Mouse (Mus musculus): Measurements from ENCODE around the gene Usp39. TPM values are rescaled to one million over a fixed set of nuclear protein-coding genes. Genes with fewer than 3 reads are reported as not detected.
A peak's percentile ranks its signal among the peaks of the same experiment; 100 is the strongest.

Usp39 gene
- polyA plus RNA-seq, 1 experiment from 2014 or later: 46.6 TPM

DNA sequence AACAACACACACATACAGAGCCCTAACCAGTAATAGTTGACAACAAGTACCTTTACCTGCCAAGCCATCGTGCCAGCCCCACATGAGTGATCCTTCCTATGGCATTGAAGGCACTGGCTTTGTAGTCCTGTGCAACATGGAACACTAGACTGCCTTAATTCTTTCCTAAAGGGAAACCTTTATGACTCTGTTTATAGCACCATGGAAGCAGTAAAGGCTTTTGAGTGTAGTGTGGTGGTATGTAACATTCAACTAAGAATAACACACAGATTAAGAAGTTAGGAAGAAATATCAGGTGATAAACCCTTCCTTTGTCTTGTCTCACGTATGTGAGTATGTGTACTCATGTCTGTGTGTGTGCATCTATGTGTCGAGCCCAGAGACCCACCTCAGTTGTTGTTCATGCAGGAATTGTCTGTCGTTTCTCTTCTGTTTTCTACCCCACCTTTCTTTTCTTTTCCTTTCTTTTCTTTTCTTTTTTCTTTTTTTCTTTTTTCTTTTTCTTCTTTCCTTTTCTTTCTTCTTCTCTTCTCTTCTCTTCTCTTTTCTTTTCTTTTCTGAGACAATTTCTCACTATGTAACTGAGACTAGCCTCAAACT, 22.0 kb upstream of the Usp39 start, which contains the start of gene Rnf181:
Rnf181 (minus strand) TSS at position 113 of the 600 bp plus-strand sequence.
- 69% methylated on average over 4 of the region's 4 CpGs for WGBS
- DNase-seq (ENCODE audit: low spot score): no peak
- Histone ChIP-seq H3K4me1 (ENCODE audit: control insufficient read depth, insufficient read depth, low read length) (peaks cover 6% of the 10 kb centered on the region; the same call in 1 of the 2 replicates), H3K4me2 (ENCODE audit: low read depth, low read length) (no peak within 1 kb of the TSS), H3K36me3 (ENCODE audit: control insufficient read depth, insufficient read depth, low read length) (no peaks in the 10 kb centered on the region), H3K4me3 (ENCODE audit: low read depth, low read length) (no peak within 1 kb of the TSS), H3K9ac (ENCODE audit: low read depth, low read length) (no peak within 1 kb of the TSS), H3K27me3 (replicated peaks; ENCODE audit: control insufficient read depth, insufficient read depth, low read length) (no peaks in the 10 kb centered on the region), H3K27ac (replicated peaks; ENCODE audit: low read depth, low read length) (no peak within 1 kb of the TSS), H3K9me3 (ENCODE audit: control insufficient read depth, low read length) (no peaks in the 10 kb centered on the region)
- no peak for ATAC-seq (ENCODE audit: low read depth)

DNA sequence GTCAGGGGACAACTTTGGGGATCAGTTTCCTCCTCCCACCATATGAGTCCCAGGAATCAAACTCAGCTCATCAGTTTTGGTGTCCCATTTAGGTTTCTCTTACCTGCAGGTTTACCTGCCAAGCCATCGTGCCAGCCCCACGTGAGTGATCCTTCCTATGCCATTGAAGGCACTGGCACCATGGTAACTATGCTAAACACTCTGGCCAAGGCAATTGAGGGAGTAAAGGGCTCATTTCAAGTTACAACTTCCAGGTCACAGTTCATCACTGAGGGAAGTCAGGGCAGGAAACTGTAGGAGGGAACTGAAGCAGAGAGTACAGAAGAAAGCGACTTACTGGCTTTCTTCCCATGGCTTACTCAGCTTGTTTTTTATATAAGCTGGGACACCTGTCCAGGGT, 21.3 kb upstream of the Usp39 start:
- Histone ChIP-seq H3K4me1 (ENCODE audit: control insufficient read depth, insufficient read depth, low read length) (peaks cover 10% of the 10 kb centered on the region), H3K36me3 (ENCODE audit: control insufficient read depth, insufficient read depth, low read length) (no peaks in the 10 kb centered on the region), H3K9ac (ENCODE audit: low read depth, low read length) (no peak overlapping the region), H3K4me2 (ENCODE audit: low read depth, low read length) (no peak overlapping the region), H3K9me3 (ENCODE audit: control insufficient read depth, low read length) (no peaks in the 10 kb centered on the region), H3K27me3 (replicated peaks; ENCODE audit: control insufficient read depth, insufficient read depth, low read length) (no peaks in the 10 kb centered on the region), H3K27ac (replicated peaks; ENCODE audit: low read depth, low read length) (no peak overlapping the region), H3K4me3 (ENCODE audit: low read depth, low read length) (no peak overlapping the region)
- 66% methylated on average over 3 of the region's 3 CpGs for WGBS
- ATAC-seq (ENCODE audit: low read depth) (no peak), DNase-seq (ENCODE audit: low spot score) (no peak)

GRCm38 (mm10) chr6:72364985-72365384, 20.0 kb upstream of the Usp39 start:
- no peak overlapping the region for H3K4me2 ChIP-seq (ENCODE audit: low read depth, low read length)
- no peaks in the 10 kb centered on the region for H3K9me3 ChIP-seq (ENCODE audit: control insufficient read depth, low read length)
- H3K27ac ChIP-seq (replicated peaks; ENCODE audit: low read depth, low read length): no peak overlapping the region
- 74% methylated on average over 6 of the region's 6 CpGs for WGBS
- H3K36me3 ChIP-seq (ENCODE audit: control insufficient read depth, insufficient read depth, low read length): peaks cover 7% of the 10 kb centered on the region; the same call in 1 of the 2 replicates
- no peak for ATAC-seq (ENCODE audit: low read depth)
- peaks cover 9% of the 10 kb centered on the region for H3K4me1 ChIP-seq (ENCODE audit: control insufficient read depth, insufficient read depth, low read length)
- H3K27me3 ChIP-seq (replicated peaks; ENCODE audit: control insufficient read depth, insufficient read depth, low read length): no peaks in the 10 kb centered on the region
- no peak overlapping the region for H3K4me3 ChIP-seq (ENCODE audit: low read depth, low read length)
- H3K9ac ChIP-seq (ENCODE audit: low read depth, low read length): no peak overlapping the region
- no peak for DNase-seq (ENCODE audit: low spot score)

- Histone ChIP-seq H3K36me3 (ENCODE audit: control insufficient read depth, insufficient read depth, low read length) (peaks cover 17% of the 10 kb centered on the region; the same call in 1 of the 2 replicates), H3K9me3 (ENCODE audit: control insufficient read depth, low read length) (no peaks in the 10 kb centered on the region), H3K4me1 (ENCODE audit: control insufficient read depth, insufficient read depth, low read length) (peaks cover 9% of the 10 kb centered on the region), H3K27me3 (replicated peaks; ENCODE audit: control insufficient read depth, insufficient read depth, low read length) (no peaks in the 10 kb centered on the region), H3K4me2 (ENCODE audit: low read depth, low read length) (no peak overlapping the region), H3K27ac (replicated peaks; ENCODE audit: low read depth, low read length) (no peak overlapping the region), H3K4me3 (ENCODE audit: low read depth, low read length) (no peak overlapping the region), H3K9ac (ENCODE audit: low read depth, low read length) (0 out of 2 replicates have a peak overlapping the region, but pooled peaks have one; percentile 6)
- WGBS: 49% methylated on average over 7 of the region's 7 CpGs
- no peak for DNase-seq (ENCODE audit: low spot score)
- ATAC-seq (ENCODE audit: low read depth): no peak
These were observed 19.0 kb upstream of the Usp39 start for GRCm38 (mm10) chr6:72364009-72364408.

GRCm38 (mm10) chr6:72362132-72363028, 17.4 kb upstream of the Usp39 start:
- WGBS: 1% methylated on average over 42 of the region's 42 CpGs
- Histone ChIP-seq H3K4me1 (ENCODE audit: control insufficient read depth, insufficient read depth, low read length) (peaks cover 9% of the 10 kb centered on the region), H3K4me2 (ENCODE audit: low read depth, low read length) (peak overlapping the region; percentile 75), H3K27me3 (replicated peaks; ENCODE audit: control insufficient read depth, insufficient read depth, low read length) (no peaks in the 10 kb centered on the region), H3K36me3 (ENCODE audit: control insufficient read depth, insufficient read depth, low read length) (peaks cover 29% of the 10 kb centered on the region; the same call in 1 of the 2 replicates), H3K9ac (ENCODE audit: low read depth, low read length) (peak overlapping the region; percentile 75), H3K4me3 (ENCODE audit: low read depth, low read length) (peak overlapping the region; percentile 70), H3K9me3 (ENCODE audit: control insufficient read depth, low read length) (no peaks in the 10 kb centered on the region), H3K27ac (replicated peaks; ENCODE audit: low read depth, low read length) (peak overlapping the region; percentile 77)
- peak; percentile 100 for DNase-seq (ENCODE audit: low spot score)
- peak; percentile 100 for ATAC-seq (ENCODE audit: low read depth)

DNA sequence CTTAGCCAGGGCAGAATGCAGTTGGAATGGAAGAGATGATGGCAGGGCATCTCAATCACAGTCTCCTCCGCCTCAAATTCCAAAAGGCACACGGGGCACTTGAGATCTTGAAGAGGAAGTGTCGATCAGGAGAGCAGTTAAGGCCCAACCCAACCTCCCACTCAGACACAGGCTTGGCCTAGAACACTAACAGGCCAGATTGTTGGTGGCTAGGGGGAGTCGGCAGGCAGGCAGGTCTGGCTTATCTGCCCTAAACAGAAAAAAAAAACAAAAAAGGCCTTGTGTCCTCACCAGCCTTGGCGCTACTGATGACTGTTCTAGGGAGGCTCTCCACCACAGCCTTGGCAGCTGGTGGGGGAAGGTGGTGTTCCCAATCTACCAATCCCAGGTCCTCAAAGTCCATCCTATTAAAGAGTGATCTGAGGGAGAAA, 16.2 kb upstream of the Usp39 start:
- Histone ChIP-seq H3K27me3 (replicated peaks; ENCODE audit: control insufficient read depth, insufficient read depth, low read length) (no peaks in the 10 kb centered on the region), H3K9ac (ENCODE audit: low read depth, low read length) (peak overlapping the region; percentile 75), H3K27ac (replicated peaks; ENCODE audit: low read depth, low read length) (no peak overlapping the region), H3K36me3 (ENCODE audit: control insufficient read depth, insufficient read depth, low read length) (peaks cover 29% of the 10 kb centered on the region; the same call in 1 of the 2 replicates), H3K4me3 (ENCODE audit: low read depth, low read length) (peak overlapping the region; percentile 70), H3K4me1 (ENCODE audit: control insufficient read depth, insufficient read depth, low read length) (peaks cover 13% of the 10 kb centered on the region), H3K9me3 (ENCODE audit: control insufficient read depth, low read length) (no peaks in the 10 kb centered on the region), H3K4me2 (ENCODE audit: low read depth, low read length) (peak overlapping the region; percentile 75)
- ATAC-seq (ENCODE audit: low read depth): no peak
- WGBS: 58% methylated on average over 5 of the region's 5 CpGs
- no peak for DNase-seq (ENCODE audit: low spot score)

GRCm38 (mm10) chr6:72360599-72360935, 15.6 kb upstream of the Usp39 start:
- Histone ChIP-seq H3K36me3 (ENCODE audit: control insufficient read depth, insufficient read depth, low read length) (peaks cover 29% of the 10 kb centered on the region; the same call in 1 of the 2 replicates), H3K9me3 (ENCODE audit: control insufficient read depth, low read length) (no peaks in the 10 kb centered on the region), H3K4me2 (ENCODE audit: low read depth, low read length) (no peak overlapping the region), H3K9ac (ENCODE audit: low read depth, low read length) (peak overlapping the region; percentile 8; the same call in 1 of the 2 replicates), H3K4me1 (ENCODE audit: control insufficient read depth, insufficient read depth, low read length) (peaks cover 13% of the 10 kb centered on the region), H3K27ac (replicated peaks; ENCODE audit: low read depth, low read length) (no peak overlapping the region), H3K4me3 (ENCODE audit: low read depth, low read length) (no peak overlapping the region), H3K27me3 (replicated peaks; ENCODE audit: control insufficient read depth, insufficient read depth, low read length) (no peaks in the 10 kb centered on the region)
- 78% methylated on average over 7 of the region's 7 CpGs for WGBS
- ATAC-seq (ENCODE audit: low read depth) (no peak), DNase-seq (ENCODE audit: low spot score) (no peak)

DNA sequence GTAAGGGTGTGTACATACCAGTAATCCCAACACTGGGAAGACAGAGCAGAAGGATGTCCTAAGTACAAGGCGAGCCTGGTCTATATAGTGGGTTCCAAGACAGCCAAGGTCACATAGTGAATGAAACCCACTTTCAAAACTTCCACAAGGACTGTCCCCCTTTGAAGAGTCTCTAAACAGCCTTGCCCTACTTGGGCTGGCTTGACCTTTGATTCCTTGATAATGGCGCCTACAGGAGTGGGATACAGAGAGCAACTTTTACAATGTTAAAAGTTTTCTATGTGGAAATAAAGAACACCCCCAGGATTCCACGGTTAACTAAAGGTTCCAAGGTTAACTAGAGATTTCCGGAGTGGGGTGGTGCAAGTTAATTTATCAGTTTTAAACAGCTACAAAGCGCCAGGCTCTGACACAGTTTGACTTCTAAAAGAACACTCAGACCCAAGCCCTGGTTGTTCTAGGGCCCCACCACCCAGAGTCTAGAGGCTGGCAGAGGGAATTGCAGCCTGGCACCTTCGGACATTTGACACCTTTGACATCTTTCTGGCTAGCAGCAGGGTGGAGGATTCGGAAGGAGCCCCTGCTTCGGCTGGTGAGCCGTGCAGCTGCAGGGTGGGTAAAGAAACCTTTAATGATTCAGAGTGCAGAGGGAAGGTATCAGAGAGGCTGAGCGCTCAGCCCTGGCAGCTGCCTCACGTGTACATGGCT, 15.1 kb upstream of the Usp39 start:
- Histone ChIP-seq H3K4me3 (ENCODE audit: low read depth, low read length) (no peak overlapping the region), H3K4me1 (ENCODE audit: control insufficient read depth, insufficient read depth, low read length) (peaks cover 13% of the 10 kb centered on the region)
- 74% methylated on average over 11 of the region's 11 CpGs for WGBS

More for the DNA sequence above, 15.1 kb upstream of the Usp39 start:
- Histone ChIP-seq H3K4me2 (ENCODE audit: low read depth, low read length) (no peak overlapping the region), H3K9me3 (ENCODE audit: control insufficient read depth, low read length) (no peaks in the 10 kb centered on the region), H3K9ac (ENCODE audit: low read depth, low read length) (peak overlapping the region; percentile 8; the same call in 1 of the 2 replicates), H3K36me3 (ENCODE audit: control insufficient read depth, insufficient read depth, low read length) (peaks cover 29% of the 10 kb centered on the region; the same call in 1 of the 2 replicates), H3K27me3 (replicated peaks; ENCODE audit: control insufficient read depth, insufficient read depth, low read length) (no peaks in the 10 kb centered on the region), H3K27ac (replicated peaks; ENCODE audit: low read depth, low read length) (no peak overlapping the region)
- no peak for DNase-seq (ENCODE audit: low spot score)
- ATAC-seq (ENCODE audit: low read depth): no peak
